In the genomic region with DNA sequence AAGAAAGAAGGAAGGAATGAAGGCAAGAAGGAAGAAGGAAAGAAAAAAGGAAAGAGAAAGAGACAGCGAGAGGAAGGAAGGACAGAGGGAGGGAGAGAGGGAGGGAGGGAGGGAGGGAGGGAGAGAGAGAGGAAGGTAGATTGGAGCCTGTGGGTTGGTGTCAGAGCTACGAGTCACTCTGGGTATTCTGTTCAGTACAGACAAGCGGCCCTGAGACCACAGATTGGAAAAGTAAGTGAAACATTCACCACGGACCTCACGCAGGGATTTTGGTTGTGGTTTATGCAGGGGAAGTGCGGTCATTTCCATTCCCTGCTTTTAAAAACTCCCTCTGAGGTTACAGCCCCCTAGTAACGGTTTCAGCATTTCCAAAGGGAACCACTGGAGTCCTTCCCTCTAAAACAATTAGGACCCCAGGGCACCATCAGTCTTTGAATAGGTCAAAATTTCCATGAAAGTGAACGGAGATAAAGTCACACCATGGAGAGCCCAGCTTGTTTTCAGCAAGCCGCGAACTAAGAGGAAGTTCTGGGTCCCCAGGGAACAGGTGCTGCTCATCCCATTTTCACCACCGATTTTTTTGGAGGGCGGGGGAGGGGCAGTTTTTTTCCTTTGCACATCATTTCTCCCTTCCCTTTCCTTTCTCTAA, we compare ENCODE assay signal across 8 mouse cellular contexts. TPM values are rescaled to one million over a fixed set of nuclear protein-coding genes. Genes with fewer than 3 reads are reported as not detected.
DNase-seq lines count a peak whose midpoint lies in the region; ATAC-seq and TF ChIP-seq lines count a peak whose summit lies in the region.

No protein-coding gene starts in this region.

- H3K4me1 ChIP-seq in liver, adult 2 months (ENCODE audit: control insufficient read depth, insufficient read depth, low read length) = peaks cover 5% of the 10 kb centered on the region
- no peaks in the 10 kb centered on the region for H3K4me1 ChIP-seq in forebrain, embryonic 14.5 days (ENCODE audit: control insufficient read depth, insufficient read depth, low read length)
- H3K4me1 ChIP-seq in neural tube, embryonic 15.5 days = peaks cover 5% of the 10 kb centered on the region; the same call in 1 of the 2 replicates
- H3K4me1 ChIP-seq in lung, adult 2 months (ENCODE audit: control insufficient read depth, insufficient read depth, low read length) = no peaks in the 10 kb centered on the region

- peak overlapping the region; percentile 71 for H3K9ac ChIP-seq in liver, adult 2 months (ENCODE audit: low read depth, low read length)
- H3K9ac ChIP-seq in forebrain, embryonic 14.5 days (ENCODE audit: low read length) = no peak overlapping the region
- no peak overlapping the region for H3K9ac ChIP-seq in neural tube, embryonic 15.5 days (replicated peaks)

- H3K79me2 ChIP-seq in liver, adult 2 months (ENCODE audit: control insufficient read depth, insufficient read depth, low read length) = no peaks in the 10 kb centered on the region

- TF ChIP-seq CTCF in liver, adult 2 months (IDR thresholded peaks at IDR 0.05; ENCODE audit: low read depth, low read length) = no peak
- no peak for TF ChIP-seq CTCF in lung, adult 2 months (IDR thresholded peaks at IDR 0.05; ENCODE audit: insufficient read depth, low read length)

- peak overlapping the region; percentile 59 for H3K4me3 ChIP-seq in liver, adult 2 months (ENCODE audit: insufficient read depth, low read depth, low read length)
- H3K4me3 ChIP-seq in forebrain, embryonic 14.5 days (ENCODE audit: low read depth, low read length) = no peak overlapping the region
- H3K4me3 ChIP-seq in neural tube, embryonic 15.5 days (replicated peaks) = no peak overlapping the region
- no peak overlapping the region for H3K4me3 ChIP-seq in lung, adult 2 months (replicated peaks; ENCODE audit: extremely low read depth, low read depth, low read length)

- H3K4me2 ChIP-seq in forebrain, embryonic 14.5 days (ENCODE audit: low read length) = 0 out of 2 replicates have a peak overlapping the region, but pooled peaks have one; percentile 25
- peak overlapping the region; percentile 29 for H3K4me2 ChIP-seq in neural tube, embryonic 15.5 days

- H3K9me3 ChIP-seq in forebrain, embryonic 14.5 days (replicated peaks; ENCODE audit: control insufficient read depth, low read length) = no peaks in the 10 kb centered on the region
- H3K9me3 ChIP-seq in neural tube, embryonic 15.5 days (replicated peaks) = no peaks in the 10 kb centered on the region

- TF ChIP-seq POLR2A in liver, adult 2 months (IDR thresholded peaks at IDR 0.05; ENCODE audit: extremely low read depth, insufficient read depth, low read length) = no peak
- TF ChIP-seq POLR2A in lung, adult 2 months (IDR thresholded peaks at IDR 0.05; ENCODE audit: borderline replicate concordance, extremely low read depth, low read depth, low read length) = no peak

- ATAC-seq in forebrain, embryonic 14.5 days = no peak
- ATAC-seq in neural tube, embryonic 15.5 days (ENCODE audit: low FRiP score) = no peak
- no peak for ATAC-seq in megakaryocyte-erythroid progenitor cell, adult 5-6 weeks (replicated peaks; ENCODE audit: low FRiP score, low TSS enrichment, poor library complexity, severe bottlenecking)

- H3K27me3 ChIP-seq in liver, adult 2 months (ENCODE audit: control insufficient read depth, insufficient read depth, low read length) = no peaks in the 10 kb centered on the region
- no peaks in the 10 kb centered on the region for H3K27me3 ChIP-seq in forebrain, embryonic 14.5 days (replicated peaks; ENCODE audit: control insufficient read depth, insufficient read depth, low read length)
- no peaks in the 10 kb centered on the region for H3K27me3 ChIP-seq in neural tube, embryonic 15.5 days (replicated peaks)

- no peaks in the 10 kb centered on the region for H3K36me3 ChIP-seq in liver, adult 2 months (ENCODE audit: control insufficient read depth, insufficient read depth, low read length)
- H3K36me3 ChIP-seq in forebrain, embryonic 14.5 days (ENCODE audit: control insufficient read depth, insufficient read depth, low read length) = no peaks in the 10 kb centered on the region
- H3K36me3 ChIP-seq in neural tube, embryonic 15.5 days = no peaks in the 10 kb centered on the region

- H3K27ac ChIP-seq in liver, adult 2 months (replicated peaks; ENCODE audit: insufficient read depth, low read depth, low read length) = peak overlapping the region; percentile 57
- no peak overlapping the region for H3K27ac ChIP-seq in forebrain, embryonic 14.5 days (ENCODE audit: low read depth, low read length)
- H3K27ac ChIP-seq in neural tube, embryonic 15.5 days (replicated peaks) = no peak overlapping the region

- 10% methylated on average over 12 of the region's 12 CpGs for WGBS in liver, adult 2 months
- 5% methylated on average over 12 of the region's 12 CpGs for WGBS in forebrain, embryonic 14.5 days
- under 1% methylated on average over 12 of the region's 12 CpGs for WGBS in neural tube, embryonic 15.5 days
- whole genome bisulfite sequencing in lung, adult 2 months = 7% methylated on average over 12 of the region's 12 CpGs

- DNase-seq in liver, adult 2 months (ENCODE audit: extremely low read depth, low read depth, low spot score) = peak; percentile 50
- no peak for DNase-seq in liver
- DNase-seq in forebrain, embryonic 14.5 days (ENCODE audit: low spot score) = no peak
- peak; percentile 17 for DNase-seq in kidney, postnatal 10 days
- DNase-seq in c-Kit-positive CD71-positive TER-119-positive erythroid progenitor cells, embryonic 14.5 days (ENCODE audit: low spot score) = no peak
- DNase-seq in lung, adult 2 months = no peak

RNA-seq across cellular contexts. Expression of a gene that starts 45.2 kb away (rescaled TPM):
- total RNA-seq in liver, adult 2 months (2014; rRNA removed) = 17.9 and 25.4 TPM in 2 replicates
- polyA plus RNA-seq in liver, adult 2 months (2012; rRNA removed) = 5.8 and 10.6 TPM in 2 replicates
- 38.1 and 45.4 TPM in 2 replicates for polyA plus RNA-seq in forebrain, embryonic 14.5 days (2014; fragmentation: Nextera tagmentation; extraction: Ambion mirVana)
- 31.3 and 36.4 TPM in 2 replicates for polyA plus RNA-seq in neural tube, embryonic 15.5 days (2015; fragmentation: Nextera tagmentation; extraction: Ambion mirVana)
- total RNA-seq in megakaryocyte-erythroid progenitor cell, adult 5-6 weeks (2014; fragmentation: Nextera tagmentation) = 14.7 and 26.2 TPM in 2 replicates
- 7.2 and 7.5 TPM in 2 replicates for total RNA-seq in megakaryocyte-erythroid progenitor cell, adult 5-6 weeks (2017)
- 39.8 and 47.5 TPM in 2 replicates for polyA plus RNA-seq in lung, adult 2 months (2012; rRNA removed)

Comparison
In these comparisons a context has a peak if more than half of its experiments do, and no peak if none do; other contexts are left out.
1. DNase-seq: peak in liver, adult 2 months (single experiment) and kidney, postnatal 10 days (single experiment); none in liver (single experiment), forebrain, embryonic 14.5 days (single experiment), c-Kit-positive CD71-positive TER-119-positive erythroid progenitor cells, embryonic 14.5 days (single experiment) and lung, adult 2 months (single experiment).